Mouse (Mus musculus): ENCODE results near the gene Ptpn6. TPM values are rescaled to one million over a fixed set of nuclear protein-coding genes. Genes with fewer than 3 reads are reported as not detected.
"Not testable (repeated sequence)": the region's sequence is repeated elsewhere in the genome, so short reads cannot be mapped to it uniquely, and the experiment has no call there.

Gene Ptpn6
- polyA plus RNA-seq, 1 experiment from 2014 or later, result 20.1 TPM

DNA sequence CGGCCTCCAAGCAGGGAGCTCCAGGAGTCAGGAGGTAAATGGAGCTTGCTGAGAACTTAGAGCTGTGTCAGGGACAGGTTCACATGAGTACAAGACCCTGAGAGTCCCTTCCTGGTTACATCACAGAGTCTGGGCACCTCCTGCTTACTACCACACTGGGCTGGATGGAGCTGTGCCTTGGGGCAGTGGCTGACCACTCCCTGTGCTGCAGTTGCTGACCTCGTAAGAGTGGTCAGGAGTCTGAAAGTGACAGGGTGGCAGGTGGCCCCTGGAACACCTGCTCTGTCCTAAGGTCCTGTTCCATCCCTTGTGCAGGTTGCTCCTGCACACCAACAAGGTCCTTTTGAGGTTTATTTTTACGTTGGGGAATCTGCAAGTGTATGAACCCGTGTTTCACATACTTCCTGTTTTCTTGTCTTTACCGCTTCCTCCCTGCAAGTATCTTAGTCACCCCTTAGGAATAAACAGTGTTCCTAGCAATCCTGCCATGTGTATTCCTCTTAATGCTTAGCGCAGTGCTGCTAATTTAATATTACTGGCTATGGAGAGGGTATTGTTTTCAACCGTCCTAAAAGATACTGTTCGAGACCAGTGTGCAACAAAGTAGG lies 50.3 kb downstream of the Ptpn6 start:
- Histone ChIP-seq H3K4me1 (ENCODE audit: control insufficient read depth, insufficient read depth, low read length) (peaks cover 15% of the 10 kb centered on the region), H3K9me3 (replicated peaks; ENCODE audit: control insufficient read depth, low read length) (no peaks in the 10 kb centered on the region), H3K27ac (ENCODE audit: low read length) (no peak overlapping the region), H3K4me3 (replicated peaks; ENCODE audit: low read length) (no peak overlapping the region), H3K9ac (ENCODE audit: low read length) (no peak overlapping the region), H3K27me3 (ENCODE audit: control insufficient read depth, insufficient read depth, low read length) (no peaks in the 10 kb centered on the region), H3K4me2 (ENCODE audit: low read depth, low read length) (no peak overlapping the region), H3K36me3 (ENCODE audit: control insufficient read depth, insufficient read depth, low read length) (no peaks in the 10 kb centered on the region)
- WGBS, result 74% methylated on average over 8 of the region's 8 CpGs
- ATAC-seq (ENCODE audit: insufficient read depth, low FRiP score), result no peak

DNA sequence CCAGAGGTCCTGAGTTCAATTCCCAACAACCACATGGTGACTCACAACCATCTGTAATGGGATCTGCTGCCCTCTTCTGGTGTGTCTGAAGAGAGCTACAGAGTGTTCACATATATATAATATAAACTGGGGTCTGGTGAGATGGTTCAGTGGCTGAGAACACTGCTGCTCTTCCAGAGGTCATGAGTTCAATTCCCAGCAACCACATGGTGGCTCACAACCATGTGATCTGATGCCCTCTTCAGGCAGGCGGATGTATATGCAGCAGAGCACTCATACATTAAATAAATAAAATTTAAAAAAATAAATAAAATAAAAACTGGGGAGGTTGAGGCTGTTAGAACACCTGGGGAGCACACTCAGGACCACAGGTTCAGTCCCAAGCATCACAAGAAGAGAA lies 51.9 kb downstream of the Ptpn6 start:
- H3K4me2 ChIP-seq (ENCODE audit: low read depth, low read length); H3K9me3 ChIP-seq (replicated peaks; ENCODE audit: control insufficient read depth, low read length); H3K9ac ChIP-seq (ENCODE audit: low read length); H3K27me3 ChIP-seq (ENCODE audit: control insufficient read depth, insufficient read depth, low read length); ATAC-seq (ENCODE audit: insufficient read depth, low FRiP score); H3K36me3 ChIP-seq (ENCODE audit: control insufficient read depth, insufficient read depth, low read length); H3K4me3 ChIP-seq (replicated peaks; ENCODE audit: low read length): not testable (repeated sequence)
- peaks cover 18% of the 10 kb centered on the region for H3K4me1 ChIP-seq (ENCODE audit: control insufficient read depth, insufficient read depth, low read length)
- peak overlapping the region; percentile 19; the same call in 1 of the 2 replicates for H3K27ac ChIP-seq (ENCODE audit: low read length)
- 68% methylated on average over 1 of the region's 1 CpGs for WGBS

DNA sequence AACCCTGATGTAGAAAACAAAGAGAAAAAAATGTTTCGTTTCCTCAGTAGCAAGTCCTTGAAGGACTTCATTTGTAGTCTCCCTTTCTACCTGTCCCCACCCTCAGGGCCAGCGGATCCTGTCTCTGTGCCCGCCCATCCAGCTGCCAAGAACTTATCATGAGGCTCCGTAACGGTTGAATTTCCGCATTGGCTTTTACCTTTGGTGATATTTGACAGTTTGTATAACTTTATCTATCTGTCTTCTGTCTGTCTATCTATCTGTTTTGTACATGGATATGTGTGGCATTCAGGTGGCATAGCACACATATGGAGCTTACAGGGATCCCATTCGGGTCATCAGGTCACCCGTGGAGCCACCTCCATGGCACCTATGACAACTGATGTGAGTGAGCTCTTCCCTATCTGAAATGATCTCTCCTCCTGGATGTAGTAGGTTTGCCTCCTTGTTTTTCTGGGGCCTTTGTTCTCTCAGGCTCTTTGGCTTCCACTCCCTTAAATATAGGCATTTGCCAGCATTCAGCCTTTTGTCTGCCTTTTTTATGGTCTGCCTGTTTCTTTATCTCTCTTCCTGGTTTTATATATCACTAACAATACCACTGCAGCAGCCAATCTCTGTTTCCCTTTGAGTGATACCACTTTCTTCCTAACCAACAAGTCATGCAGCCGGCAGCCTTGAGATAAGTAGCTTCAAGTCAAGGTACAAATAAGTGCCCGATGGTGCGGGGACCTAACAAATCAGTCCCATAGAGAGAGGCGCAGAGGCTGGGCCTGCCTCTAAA lies 52.7 kb downstream of the Ptpn6 start:
- WGBS, result 81% methylated on average over 12 of the region's 12 CpGs
- Histone ChIP-seq H3K36me3 (ENCODE audit: control insufficient read depth, insufficient read depth, low read length) (no peaks in the 10 kb centered on the region), H3K4me2 (ENCODE audit: low read depth, low read length) (no peak overlapping the region), H3K27me3 (ENCODE audit: control insufficient read depth, insufficient read depth, low read length) (no peaks in the 10 kb centered on the region), H3K9ac (ENCODE audit: low read length) (no peak overlapping the region), H3K27ac (ENCODE audit: low read length) (peak overlapping the region; percentile 19; the same call in 1 of the 2 replicates), H3K9me3 (replicated peaks; ENCODE audit: control insufficient read depth, low read length) (no peaks in the 10 kb centered on the region), H3K4me3 (replicated peaks; ENCODE audit: low read length) (no peak overlapping the region), H3K4me1 (ENCODE audit: control insufficient read depth, insufficient read depth, low read length) (peaks cover 18% of the 10 kb centered on the region)
- 0 out of 2 replicates have a peak, but pooled peaks have one; percentile 56 for ATAC-seq (ENCODE audit: insufficient read depth, low FRiP score)

DNA sequence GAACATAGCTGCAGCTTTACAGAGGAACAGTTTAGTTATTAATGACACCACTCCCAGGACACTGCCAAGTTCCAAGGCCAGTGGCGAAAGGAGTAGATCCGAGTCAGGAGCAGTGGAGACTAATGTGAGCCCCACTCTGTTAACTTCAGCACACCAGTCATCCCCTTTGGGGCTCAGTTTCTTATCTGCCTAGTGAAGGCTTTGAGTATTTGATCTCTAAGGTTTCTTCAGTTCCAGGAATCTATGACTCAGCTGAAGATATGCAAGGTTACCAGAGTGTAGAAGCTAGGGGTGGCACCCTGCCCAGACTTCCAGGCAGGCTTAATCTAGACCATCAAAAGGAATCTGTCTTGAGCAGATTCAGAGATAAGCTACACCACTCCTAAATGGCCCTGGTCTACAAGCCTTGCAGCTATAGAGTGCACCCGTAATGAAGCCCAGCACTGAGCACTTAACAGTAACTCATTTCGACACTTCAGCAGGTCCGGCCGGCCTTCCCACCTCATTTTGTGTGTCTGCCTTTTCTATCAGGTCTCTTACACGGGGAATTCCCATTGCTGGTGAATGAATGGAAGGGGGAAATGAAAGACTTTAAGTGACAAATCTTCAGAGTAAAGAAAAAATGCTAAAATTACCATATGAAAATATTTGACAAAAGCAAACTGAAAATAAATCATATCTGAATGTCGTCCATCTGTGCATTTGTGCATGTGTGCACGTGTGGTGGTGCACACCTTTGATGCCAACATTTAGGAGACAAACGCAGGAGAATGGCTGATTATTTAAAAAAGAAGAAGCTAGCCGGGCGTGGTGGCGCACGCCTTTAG lies 54.7 kb downstream of the Ptpn6 start:
- peak overlapping the region; percentile 53 for H3K27ac ChIP-seq (ENCODE audit: low read length)
- ATAC-seq (ENCODE audit: insufficient read depth, low FRiP score), result peak; percentile 80
- no peaks in the 10 kb centered on the region for H3K27me3 ChIP-seq (ENCODE audit: control insufficient read depth, insufficient read depth, low read length)
- no peak overlapping the region for H3K4me3 ChIP-seq (replicated peaks; ENCODE audit: low read length)
- H3K36me3 ChIP-seq (ENCODE audit: control insufficient read depth, insufficient read depth, low read length), result no peaks in the 10 kb centered on the region
- no peak overlapping the region for H3K4me2 ChIP-seq (ENCODE audit: low read depth, low read length)
- H3K4me1 ChIP-seq (ENCODE audit: control insufficient read depth, insufficient read depth, low read length), result peaks cover 19% of the 10 kb centered on the region
- H3K9me3 ChIP-seq (replicated peaks; ENCODE audit: control insufficient read depth, low read length), result no peaks in the 10 kb centered on the region
- WGBS, result 70% methylated on average over 14 of the region's 14 CpGs
- no peak overlapping the region for H3K9ac ChIP-seq (ENCODE audit: low read length)

DNA sequence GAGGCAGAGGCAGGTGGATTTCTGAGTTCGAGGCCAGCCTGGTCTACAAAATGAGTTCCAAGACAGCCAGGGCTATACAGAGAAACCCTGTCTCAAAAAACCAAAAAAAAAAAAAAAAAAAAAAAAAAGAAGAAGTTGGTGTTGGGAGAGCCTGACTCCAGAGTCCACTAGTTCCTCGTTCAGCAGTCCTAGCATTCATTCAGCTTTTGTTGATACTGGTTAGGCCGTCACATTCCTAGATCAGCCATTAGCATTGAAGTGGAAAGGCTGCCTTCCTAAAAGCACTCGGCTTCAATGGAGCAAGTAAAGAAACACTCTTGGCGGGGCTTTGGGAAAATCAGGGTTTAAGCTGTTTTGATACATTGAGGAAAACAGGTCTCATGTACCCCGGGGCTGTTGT lies 56.2 kb downstream of the Ptpn6 start:
- H3K27me3 ChIP-seq (ENCODE audit: control insufficient read depth, insufficient read depth, low read length); H3K4me3 ChIP-seq (replicated peaks; ENCODE audit: low read length); H3K9ac ChIP-seq (ENCODE audit: low read length); H3K36me3 ChIP-seq (ENCODE audit: control insufficient read depth, insufficient read depth, low read length); ATAC-seq (ENCODE audit: insufficient read depth, low FRiP score); H3K9me3 ChIP-seq (replicated peaks; ENCODE audit: control insufficient read depth, low read length); H3K27ac ChIP-seq (ENCODE audit: low read length); H3K4me2 ChIP-seq (ENCODE audit: low read depth, low read length): not testable (repeated sequence)
- WGBS, result 59% methylated on average over 6 of the region's 6 CpGs
- H3K4me1 ChIP-seq (ENCODE audit: control insufficient read depth, insufficient read depth, low read length), result peaks cover 20% of the 10 kb centered on the region

DNA sequence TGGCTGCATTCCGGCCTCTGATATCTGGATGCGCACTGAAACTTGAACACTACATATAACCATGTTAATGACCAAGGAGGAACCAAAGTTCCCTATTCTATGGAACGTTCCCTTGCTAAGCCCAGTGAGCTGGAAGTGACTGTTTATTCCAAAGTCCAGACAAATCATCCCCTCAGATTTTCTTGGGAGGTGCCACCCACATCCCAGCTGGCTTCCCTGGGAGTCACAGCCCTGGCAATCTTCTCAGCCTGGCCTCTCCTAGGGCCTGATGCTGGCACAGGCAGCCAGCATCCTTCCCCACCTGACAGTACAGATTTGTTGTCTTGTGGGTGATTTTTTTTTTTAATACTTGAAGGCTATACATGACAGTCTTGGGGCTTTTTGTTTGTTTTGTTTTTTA lies 59.0 kb downstream of the Ptpn6 start:
- Histone ChIP-seq H3K9me3 (replicated peaks; ENCODE audit: control insufficient read depth, low read length) (no peaks in the 10 kb centered on the region), H3K27ac (ENCODE audit: low read length) (no peak overlapping the region), H3K4me3 (replicated peaks; ENCODE audit: low read length) (no peak overlapping the region), H3K36me3 (ENCODE audit: control insufficient read depth, insufficient read depth, low read length) (no peaks in the 10 kb centered on the region), H3K4me1 (ENCODE audit: control insufficient read depth, insufficient read depth, low read length) (peaks cover 20% of the 10 kb centered on the region), H3K4me2 (ENCODE audit: low read depth, low read length) (no peak overlapping the region), H3K27me3 (ENCODE audit: control insufficient read depth, insufficient read depth, low read length) (no peaks in the 10 kb centered on the region), H3K9ac (ENCODE audit: low read length) (no peak overlapping the region)
- 86% methylated on average over 3 of the region's 3 CpGs for WGBS
- ATAC-seq (ENCODE audit: insufficient read depth, low FRiP score), result no peak

DNA sequence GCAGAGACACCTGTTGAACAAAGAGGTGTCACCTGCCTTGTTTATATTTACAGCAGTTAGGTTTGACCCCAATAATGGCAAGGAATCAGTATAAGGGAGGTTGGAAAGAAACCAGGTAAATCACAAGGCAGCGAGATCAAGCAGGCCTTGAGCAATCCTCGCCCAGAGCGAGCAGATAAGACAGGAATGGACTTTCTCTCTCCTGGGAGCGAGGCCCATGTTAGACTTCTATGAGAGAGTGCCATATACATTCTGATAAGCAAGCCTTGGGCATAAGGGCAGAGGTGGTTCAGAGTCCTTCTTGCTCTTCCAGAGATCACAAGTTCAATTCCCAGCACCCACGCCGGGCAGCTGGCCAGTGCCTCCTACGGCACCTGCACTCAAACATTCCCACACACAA lies 59.7 kb downstream of the Ptpn6 start:
- peaks cover 15% of the 10 kb centered on the region for H3K4me1 ChIP-seq (ENCODE audit: control insufficient read depth, insufficient read depth, low read length)
- no peak overlapping the region for H3K9ac ChIP-seq (ENCODE audit: low read length)
- ATAC-seq (ENCODE audit: insufficient read depth, low FRiP score), result peak; percentile 58; the same call in 1 of the 2 replicates
- H3K4me2 ChIP-seq (ENCODE audit: low read depth, low read length), result no peak overlapping the region
- no peak overlapping the region for H3K27ac ChIP-seq (ENCODE audit: low read length)
- no peak overlapping the region for H3K4me3 ChIP-seq (replicated peaks; ENCODE audit: low read length)
- 0 out of 2 replicates have a peak, but pooled peaks cover 4% of the 10 kb centered on the region for H3K36me3 ChIP-seq (ENCODE audit: control insufficient read depth, insufficient read depth, low read length)
- H3K9me3 ChIP-seq (replicated peaks; ENCODE audit: control insufficient read depth, low read length), result no peaks in the 10 kb centered on the region
- H3K27me3 ChIP-seq (ENCODE audit: control insufficient read depth, insufficient read depth, low read length), result no peaks in the 10 kb centered on the region
- WGBS, result 90% methylated on average over 7 of the region's 7 CpGs

DNA sequence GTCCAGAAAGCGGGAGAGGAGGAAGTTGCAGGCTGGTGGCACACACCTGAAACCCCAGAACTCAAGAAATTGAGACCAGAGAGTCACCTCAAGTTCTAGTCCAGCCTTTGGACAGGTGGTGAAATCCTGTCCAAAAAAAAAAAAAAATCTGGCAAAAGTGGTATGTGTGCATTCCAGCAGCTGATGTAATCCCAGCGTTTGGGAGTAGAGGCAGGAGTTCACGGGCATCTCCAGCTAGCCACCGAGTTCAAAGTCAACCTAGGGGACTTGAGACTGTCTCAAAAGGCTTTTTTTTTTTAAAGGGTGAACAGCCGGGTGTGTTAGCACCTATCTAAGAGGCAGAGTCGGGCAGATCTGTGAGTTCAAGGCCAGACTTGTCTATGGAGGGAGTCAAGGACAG lies 62.3 kb downstream of the Ptpn6 start:
- no peak for ATAC-seq (ENCODE audit: insufficient read depth, low FRiP score)
- Histone ChIP-seq H3K36me3 (ENCODE audit: control insufficient read depth, insufficient read depth, low read length) (0 out of 2 replicates have a peak, but pooled peaks cover 4% of the 10 kb centered on the region), H3K4me3 (replicated peaks; ENCODE audit: low read length) (no peak overlapping the region), H3K27ac (ENCODE audit: low read length) (no peak overlapping the region), H3K4me1 (ENCODE audit: control insufficient read depth, insufficient read depth, low read length) (peaks cover 7% of the 10 kb centered on the region; the same call in 1 of the 2 replicates), H3K27me3 (ENCODE audit: control insufficient read depth, insufficient read depth, low read length) (no peaks in the 10 kb centered on the region), H3K9ac (ENCODE audit: low read length) (no peak overlapping the region), H3K9me3 (replicated peaks; ENCODE audit: control insufficient read depth, low read length) (no peaks in the 10 kb centered on the region), H3K4me2 (ENCODE audit: low read depth, low read length) (no peak overlapping the region)
- WGBS, result 82% methylated on average over 6 of the region's 6 CpGs

DNA sequence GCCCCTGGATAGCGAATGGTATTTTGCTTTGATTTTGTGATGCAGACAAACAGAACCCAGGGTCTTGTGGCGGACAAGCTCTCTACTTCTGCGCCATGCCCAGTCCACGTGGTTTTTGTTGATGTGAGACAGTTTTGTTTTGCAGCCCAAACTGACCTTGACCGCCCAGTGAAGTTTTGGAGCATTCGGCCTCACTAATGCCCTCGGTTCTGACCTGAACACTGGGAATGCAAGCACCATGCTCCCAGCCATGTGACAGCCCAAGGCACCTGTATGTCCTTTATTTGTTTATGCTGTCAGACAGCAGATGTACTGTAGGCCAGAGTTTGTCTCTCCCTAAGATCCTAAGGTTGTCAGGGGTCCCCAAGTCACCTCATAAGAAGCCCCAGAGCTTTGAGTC lies 63.9 kb downstream of the Ptpn6 start:
- WGBS, result 93% methylated on average over 7 of the region's 7 CpGs

More for the DNA sequence above, 63.9 kb downstream of the Ptpn6 start:
- Histone ChIP-seq H3K27me3 (ENCODE audit: control insufficient read depth, insufficient read depth, low read length) (no peaks in the 10 kb centered on the region), H3K4me1 (ENCODE audit: control insufficient read depth, insufficient read depth, low read length) (peaks cover 7% of the 10 kb centered on the region; the same call in 1 of the 2 replicates), H3K36me3 (ENCODE audit: control insufficient read depth, insufficient read depth, low read length) (0 out of 2 replicates have a peak, but pooled peaks cover 4% of the 10 kb centered on the region), H3K9me3 (replicated peaks; ENCODE audit: control insufficient read depth, low read length) (no peaks in the 10 kb centered on the region), H3K27ac (ENCODE audit: low read length) (no peak overlapping the region), H3K9ac (ENCODE audit: low read length) (no peak overlapping the region), H3K4me2 (ENCODE audit: low read depth, low read length) (no peak overlapping the region), H3K4me3 (replicated peaks; ENCODE audit: low read length) (no peak overlapping the region)
- no peak for ATAC-seq (ENCODE audit: insufficient read depth, low FRiP score)
